Mouse (Mus musculus): ENCODE data around the gene Olfr66.

DNA sequence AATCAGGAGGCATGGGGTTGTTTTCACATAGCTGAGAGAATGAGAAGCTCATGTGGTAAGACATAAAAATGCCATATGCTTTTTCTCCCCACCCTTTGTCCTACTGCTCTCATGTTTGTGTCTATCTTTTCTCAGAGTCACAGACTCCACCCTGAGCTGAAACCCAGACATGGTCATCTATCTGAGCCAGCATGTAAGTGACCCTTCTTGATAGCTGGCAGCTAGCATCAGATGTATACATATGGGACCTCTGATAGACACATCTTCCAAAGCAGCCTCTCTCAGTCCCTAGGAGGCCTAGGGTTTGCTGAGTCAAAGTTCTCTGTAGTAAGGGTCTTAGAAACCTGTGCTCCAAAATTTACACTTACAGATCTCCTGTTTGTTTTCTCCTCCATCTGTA, 20.3 kb downstream of the Olfr66 start:
- no peak for TF ChIP-seq POLR2A (IDR thresholded peaks at IDR 0.05; ENCODE audit: control insufficient read depth, low read depth, low read length)
- no peak for TF ChIP-seq CTCF (IDR thresholded peaks at IDR 0.05; ENCODE audit: control insufficient read depth, insufficient read depth, insufficient replicate concordance, low read depth, low read length)

Measured in testis, adult 2 months (tissue).